Mouse (Mus musculus): ENCODE results near the gene Snx19. TPM values are rescaled to one million over a fixed set of nuclear protein-coding genes. Genes with fewer than 3 reads are reported as not detected.
A peak's percentile ranks its signal among the peaks of the same experiment; 100 is the strongest.

The Snx19 gene
- polyA plus RNA-seq, 1 experiment from 2014 or later: 32.7 TPM

DNA sequence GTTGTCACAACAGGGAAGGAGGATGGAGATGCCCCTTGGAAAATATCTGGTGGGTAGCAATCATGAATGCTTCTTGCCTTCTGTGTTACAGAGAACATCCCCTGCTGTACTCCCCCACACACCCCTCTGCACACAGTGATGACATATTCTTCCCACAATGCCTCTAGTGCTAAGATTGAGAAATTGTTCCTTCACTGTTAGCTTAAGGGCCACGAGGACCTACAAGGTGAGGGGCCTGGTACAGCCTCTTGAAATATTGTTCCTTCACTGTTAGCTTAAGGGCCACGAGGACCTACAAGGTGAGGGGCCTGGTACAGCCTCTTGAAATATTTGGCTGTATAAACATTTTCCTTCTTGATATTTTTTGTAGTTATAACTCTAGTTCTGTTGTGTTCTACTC is 14.9 kb downstream of the Snx19 start:
- POLR2A ChIA-PET: interaction anchor here (1.1 kb wide), 1 partner anchor 11 kb away, joined by 3 read pairs; no protein-coding TSS in a partner anchor
- DNase-seq (ENCODE audit: low read depth, low spot score) (no peak), ATAC-seq (no peak)
- no peak for TF ChIP-seq CTCF (IDR thresholded peaks at IDR 0.05)
- CTCF ChIA-PET: no interaction called here
- in situ Hi-C loops (cut with MboI; ENCODE audit: low pct_unique_long_range_greater_than_20kb): no loop called here
- no peaks in the 10 kb centered on the region for H3K27me3 ChIP-seq

DNA sequence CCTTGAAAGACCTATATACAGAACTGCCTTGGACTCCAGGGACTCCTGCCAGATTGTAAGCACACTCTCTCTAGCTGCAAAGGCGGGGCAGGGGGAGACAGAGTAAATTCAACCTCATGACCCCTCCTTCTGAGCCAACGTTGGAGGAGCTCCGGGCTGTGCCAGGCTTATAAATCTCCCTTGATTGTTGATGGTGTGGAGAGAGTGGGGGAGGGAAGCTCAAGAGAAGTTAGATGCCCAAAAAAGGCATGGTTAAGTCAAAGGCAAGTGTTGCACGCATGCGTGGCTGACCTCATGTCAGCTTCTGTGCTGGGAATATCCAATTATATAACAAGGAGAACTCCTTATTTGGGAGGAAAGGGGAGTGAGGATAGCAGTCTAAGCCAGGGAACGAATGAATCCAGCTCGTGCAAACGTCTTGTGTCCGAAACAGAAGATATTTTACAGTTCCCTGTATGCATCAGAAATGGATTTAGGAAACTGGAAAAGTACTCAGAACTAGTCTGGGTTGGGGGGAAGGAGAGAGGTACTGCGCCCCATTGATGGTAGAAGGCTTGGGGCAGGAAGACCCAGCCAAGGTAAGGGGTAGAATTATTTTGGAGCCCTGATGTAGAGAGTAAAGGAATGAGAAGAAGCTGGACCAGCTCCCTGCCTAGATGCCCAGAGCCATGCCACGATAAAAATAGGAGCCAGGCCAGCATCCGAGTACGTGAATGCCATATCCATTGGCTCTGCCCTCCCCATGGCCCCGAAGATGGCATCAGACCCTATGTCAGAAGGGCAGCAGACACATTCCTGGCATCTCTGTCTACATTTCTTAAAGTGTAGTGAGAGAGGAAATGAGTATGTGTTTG is 18.6 kb downstream of the Snx19 start:
- CTCF ChIA-PET: no interaction called here
- in situ Hi-C loops (cut with MboI; ENCODE audit: low pct_unique_long_range_greater_than_20kb): no loop called here
- DNase-seq (ENCODE audit: low read depth, low spot score): no peak
- TF ChIP-seq CTCF (IDR thresholded peaks at IDR 0.05): no peak
- H3K27me3 ChIP-seq: no peaks in the 10 kb centered on the region
- ATAC-seq: no peak
- POLR2A ChIA-PET: no interaction called here

DNA sequence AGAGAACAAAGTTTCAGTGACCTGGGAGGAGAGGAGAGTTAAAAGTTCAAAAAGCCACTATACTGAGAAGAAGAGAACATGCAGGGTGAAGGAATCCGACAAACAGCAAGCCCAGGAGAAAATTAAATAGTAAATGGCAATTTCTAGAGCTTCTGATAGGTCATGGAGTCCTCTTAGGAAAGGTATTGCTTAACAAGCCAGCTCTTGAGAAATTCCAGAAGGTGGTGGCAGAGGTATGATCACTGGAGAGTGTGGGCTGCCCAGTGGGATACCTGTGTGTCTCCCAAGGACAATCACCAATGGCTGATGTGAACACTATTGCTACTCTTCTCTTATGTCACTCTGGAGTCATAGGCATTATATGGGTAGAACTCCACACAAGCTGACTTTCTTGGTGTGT is 19.2 kb downstream of the Snx19 start:
- DNase-seq (ENCODE audit: low read depth, low spot score) (no peak), ATAC-seq (no peak)
- ChIA-PET POLR2A (no interaction called here), CTCF (no interaction called here)
- H3K27me3 ChIP-seq: no peaks in the 10 kb centered on the region
- in situ Hi-C loops (cut with MboI; ENCODE audit: low pct_unique_long_range_greater_than_20kb): no loop called here
- no peak for TF ChIP-seq CTCF (IDR thresholded peaks at IDR 0.05)

DNA sequence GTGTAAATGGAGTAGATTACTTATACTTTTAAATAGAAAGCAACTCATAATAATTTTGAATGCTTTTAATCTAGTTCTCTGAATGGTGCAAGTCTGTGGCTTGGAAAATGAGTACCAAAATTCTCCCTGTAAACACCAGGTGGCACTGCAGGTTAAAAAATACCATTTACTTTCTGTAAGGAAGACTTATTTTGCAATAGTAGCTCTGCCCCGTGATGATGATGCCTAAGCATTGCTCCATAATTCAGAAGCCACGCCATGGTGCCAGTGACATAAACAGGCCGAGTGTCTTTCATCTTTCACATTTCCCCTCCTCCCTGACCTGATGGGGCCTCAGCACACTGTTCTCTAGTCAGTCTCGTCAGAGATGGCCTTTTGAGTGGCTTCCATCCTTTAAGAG is 21.6 kb downstream of the Snx19 start:
- ChIA-PET POLR2A (no interaction called here), CTCF (interaction anchor here (1.4 to 2.1 kb wide), 2 partner anchors 10 to 32 kb away, joined by 5 to 7 read pairs; no protein-coding TSS in a partner anchor)
- no peak for DNase-seq (ENCODE audit: low read depth, low spot score)
- in situ Hi-C loops (cut with MboI; ENCODE audit: low pct_unique_long_range_greater_than_20kb): no loop called here
- peak; percentile 54 for TF ChIP-seq CTCF (IDR thresholded peaks at IDR 0.05)
- no peaks in the 10 kb centered on the region for H3K27me3 ChIP-seq
- peak; percentile 44 for ATAC-seq

DNA sequence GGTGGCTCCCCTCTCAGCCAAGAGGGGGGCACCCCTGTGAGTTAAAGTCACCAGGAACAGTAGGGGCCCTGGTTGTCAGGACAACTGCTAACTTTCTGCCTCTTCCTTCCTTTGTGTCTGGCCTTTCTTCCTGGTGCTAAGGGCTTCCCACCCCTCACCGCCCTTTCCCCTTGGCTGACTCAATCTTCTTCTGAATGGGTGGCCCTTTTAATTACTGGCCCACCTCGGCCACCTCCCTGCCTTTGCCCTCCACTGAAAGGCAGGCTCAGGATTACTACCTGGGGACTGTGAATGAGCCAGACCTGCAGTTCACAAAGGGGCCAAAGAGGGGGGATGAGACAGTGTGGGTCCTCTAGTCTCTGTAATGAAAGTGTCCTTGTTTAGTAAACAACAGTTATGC is 23.0 kb downstream of the Snx19 start:
- no peak for TF ChIP-seq CTCF (IDR thresholded peaks at IDR 0.05)
- no peak for DNase-seq (ENCODE audit: low read depth, low spot score)
- no peak for ATAC-seq
- H3K27me3 ChIP-seq: no peaks in the 10 kb centered on the region
- POLR2A ChIA-PET: no interaction called here
- CTCF ChIA-PET: no interaction called here
- in situ Hi-C loops (cut with MboI; ENCODE audit: low pct_unique_long_range_greater_than_20kb): loop anchor here (25.0 kb wide), 1 partner anchor 887 kb away; no protein-coding TSS in a partner anchor

DNA sequence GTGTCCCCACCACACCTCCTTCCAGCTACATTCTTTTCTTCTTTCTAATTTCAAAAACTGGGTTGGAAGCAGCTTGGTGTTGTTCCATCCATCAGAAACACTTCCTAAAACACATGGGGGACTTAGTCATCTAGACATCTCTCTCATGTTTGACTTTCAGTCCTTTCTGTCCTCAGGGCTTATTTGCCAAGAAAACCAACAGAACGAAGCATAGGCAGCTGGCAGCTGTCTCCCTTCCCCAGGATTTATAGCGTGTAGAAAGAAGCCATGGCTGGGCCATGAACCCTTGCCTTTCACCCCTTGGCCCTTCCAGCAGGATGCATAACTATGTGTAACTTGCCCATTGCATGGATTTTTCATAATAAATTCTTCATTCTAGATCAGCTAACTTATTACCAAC is 23.9 kb downstream of the Snx19 start:
- ChIA-PET POLR2A (no interaction called here), CTCF (interaction anchor here (1.2 kb wide), 1 partner anchor 489 kb away, joined by 4 read pairs; no protein-coding TSS in a partner anchor)
- no peak for TF ChIP-seq CTCF (IDR thresholded peaks at IDR 0.05)
- ATAC-seq: no peak
- no peak for DNase-seq (ENCODE audit: low read depth, low spot score)
- H3K27me3 ChIP-seq: no peaks in the 10 kb centered on the region
- in situ Hi-C loops (cut with MboI; ENCODE audit: low pct_unique_long_range_greater_than_20kb): loop anchor here (25.0 kb wide), 1 partner anchor 886 kb away; no protein-coding TSS in a partner anchor

DNA sequence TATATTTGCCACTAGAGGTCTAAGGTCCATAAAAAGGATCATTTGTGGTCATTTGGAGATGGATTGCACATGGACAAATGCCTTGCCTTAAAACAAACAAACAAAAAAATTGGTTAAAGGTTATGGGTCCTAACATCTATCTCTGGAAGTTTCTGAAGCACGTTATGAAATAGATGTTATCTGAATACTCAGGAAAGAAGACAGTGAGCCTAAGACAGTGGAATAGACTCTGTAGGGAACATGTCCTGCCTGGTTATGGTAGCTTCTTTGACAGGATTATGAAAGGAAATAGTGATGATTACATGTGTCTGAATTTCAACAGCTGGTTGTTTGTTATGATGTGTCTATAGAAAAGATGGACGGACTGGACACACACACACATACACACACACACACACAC is 27.6 kb downstream of the Snx19 start:
- no peaks in the 10 kb centered on the region for H3K27me3 ChIP-seq
- ATAC-seq (no peak), DNase-seq (ENCODE audit: low read depth, low spot score) (no peak)
- no peak for TF ChIP-seq CTCF (IDR thresholded peaks at IDR 0.05)
- in situ Hi-C loops (cut with MboI; ENCODE audit: low pct_unique_long_range_greater_than_20kb): loop anchor here (25.0 kb wide), 1 partner anchor 883 kb away; no protein-coding TSS in a partner anchor
- ChIA-PET POLR2A (no interaction called here), CTCF (interaction anchor here (1.5 to 3.1 kb wide), 2 partner anchors 16 to 26 kb away, joined by 4 to 8 read pairs; no protein-coding TSS in a partner anchor)

DNA sequence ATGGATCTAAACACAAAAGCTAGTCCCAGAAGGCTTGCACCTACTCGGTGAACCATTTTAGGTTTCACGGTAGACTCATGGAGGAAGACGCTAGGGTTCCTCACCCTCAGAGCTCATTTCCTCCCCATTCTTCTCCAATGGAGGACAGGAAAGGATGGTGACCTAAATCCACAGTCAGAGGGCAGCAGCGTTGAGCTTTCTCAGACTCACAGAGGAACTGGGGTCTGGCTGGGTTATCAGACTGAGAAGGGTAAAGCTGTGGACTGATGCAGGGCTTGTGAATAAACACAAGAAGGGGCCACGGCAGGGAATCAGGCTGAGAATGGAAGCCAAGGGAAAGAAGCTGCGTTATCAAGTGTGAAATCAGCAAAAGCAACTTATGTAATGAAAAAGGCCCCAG is 29.3 kb downstream of the Snx19 start:
- in situ Hi-C loops (cut with MboI; ENCODE audit: low pct_unique_long_range_greater_than_20kb): loop anchor here (25.0 kb wide), 1 partner anchor 881 kb away; no protein-coding TSS in a partner anchor
- H3K27me3 ChIP-seq: no peaks in the 10 kb centered on the region
- POLR2A ChIA-PET: no interaction called here
- TF ChIP-seq CTCF (IDR thresholded peaks at IDR 0.05): no peak
- CTCF ChIA-PET: interaction anchor here (1.6 kb wide), 1 partner anchor 480 kb away, joined by 4 read pairs; no protein-coding TSS in a partner anchor
- DNase-seq (ENCODE audit: low read depth, low spot score) (no peak), ATAC-seq (no peak)

DNA sequence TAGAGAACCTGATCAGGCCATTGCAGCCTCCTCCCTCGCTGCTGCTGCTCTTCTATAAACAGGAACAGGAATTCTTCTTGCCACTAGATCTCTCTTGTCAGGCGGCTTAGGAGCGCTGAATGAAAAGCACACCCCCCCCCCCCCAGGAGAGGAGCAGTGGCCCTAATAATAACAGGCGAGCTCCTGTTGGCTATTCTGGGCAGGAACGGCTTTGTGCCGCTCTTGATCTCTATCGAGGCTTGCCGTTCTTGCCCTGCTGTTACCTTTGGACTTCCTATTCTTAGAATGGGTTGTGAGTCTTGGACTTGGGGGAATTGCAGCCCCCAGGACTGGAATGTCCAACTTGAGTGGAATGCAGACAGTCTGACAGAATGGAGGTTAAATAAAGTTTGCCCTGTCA is 33.6 kb downstream of the Snx19 start:
- DNase-seq (ENCODE audit: low read depth, low spot score) (no peak), ATAC-seq (no peak)
- POLR2A ChIA-PET: interaction anchor here (0.7 kb wide), 1 partner anchor 490 kb away, joined by 3 read pairs; no protein-coding TSS in a partner anchor
- H3K27me3 ChIP-seq: no peaks in the 10 kb centered on the region
- in situ Hi-C loops (cut with MboI; ENCODE audit: low pct_unique_long_range_greater_than_20kb): loop anchor here (25.0 kb wide), 1 partner anchor 877 kb away; no protein-coding TSS in a partner anchor
- CTCF ChIA-PET: interaction anchor here (1.1 to 2.5 kb wide), 5 partner anchors 14 to 479 kb away, joined by 3 to 11 read pairs (median 4); no protein-coding TSS in a partner anchor
- TF ChIP-seq CTCF (IDR thresholded peaks at IDR 0.05): no peak

DNA sequence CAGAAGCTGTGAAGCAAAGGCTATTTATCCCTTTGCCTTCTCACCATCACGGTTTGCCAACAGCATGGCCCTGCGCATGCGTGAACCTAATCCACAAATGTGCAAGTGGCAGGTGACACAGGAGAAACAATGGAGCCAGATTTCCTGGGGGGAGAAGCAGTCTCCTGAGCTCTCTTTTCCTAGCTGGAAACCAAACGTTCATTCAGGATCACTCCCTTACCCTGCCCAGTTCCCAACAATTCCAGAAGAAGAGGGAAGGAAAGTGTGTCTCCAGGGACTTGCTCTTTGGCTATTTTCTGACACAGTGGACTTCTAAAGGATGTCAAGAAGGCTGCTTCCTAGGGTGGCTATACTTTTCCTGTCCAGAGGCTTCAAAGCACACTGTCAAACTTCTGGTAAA is 37.8 kb downstream of the Snx19 start:
- no peak for ATAC-seq
- H3K27me3 ChIP-seq: no peaks in the 10 kb centered on the region
- TF ChIP-seq CTCF (IDR thresholded peaks at IDR 0.05): no peak
- POLR2A ChIA-PET: no interaction called here
- no peak for DNase-seq (ENCODE audit: low read depth, low spot score)
- in situ Hi-C loops (cut with MboI; ENCODE audit: low pct_unique_long_range_greater_than_20kb): loop anchor here (25.0 kb wide), 1 partner anchor 873 kb away; no protein-coding TSS in a partner anchor
- CTCF ChIA-PET: interaction anchor here (1.0 to 2.2 kb wide), 3 partner anchors 16 to 476 kb away, joined by 3 to 9 read pairs (median 4); no protein-coding TSS in a partner anchor

DNA sequence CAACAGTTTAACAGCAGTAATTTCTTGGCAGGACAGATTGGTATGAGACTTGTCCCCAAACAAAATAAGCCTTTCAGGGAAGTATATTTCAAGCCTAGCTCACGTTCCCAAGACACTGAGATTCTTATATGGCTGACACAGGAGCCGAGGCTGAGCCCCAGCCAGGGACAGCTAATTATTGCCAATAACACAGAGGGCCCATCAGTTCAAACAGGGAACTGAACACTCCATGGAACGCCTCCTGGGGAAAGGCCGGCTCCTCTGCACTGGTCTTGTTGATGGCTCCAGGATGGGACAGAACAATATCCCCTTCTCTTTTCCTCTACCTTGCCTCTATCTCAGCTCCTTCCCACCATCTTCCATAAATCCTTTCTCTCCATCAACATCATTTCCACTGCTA is 53.1 kb downstream of the Snx19 start:
- TF ChIP-seq CTCF (IDR thresholded peaks at IDR 0.05): no peak
- CTCF ChIA-PET: interaction anchor here (0.7 to 3.9 kb wide), 40 partner anchors 8 to 852 kb away, joined by 3 to 62 read pairs (median 6); partner anchors contain the start of genes Adamts15, Adamts8 and Snx19

More for the DNA sequence above, 53.1 kb downstream of the Snx19 start:
- ATAC-seq: no peak
- no peak for DNase-seq (ENCODE audit: low read depth, low spot score)
- in situ Hi-C loops (cut with MboI; ENCODE audit: low pct_unique_long_range_greater_than_20kb): no loop called here
- peaks cover 3% of the 10 kb centered on the region for H3K27me3 ChIP-seq
- POLR2A ChIA-PET: interaction anchor here (0.8 kb wide), 1 partner anchor 457 kb away, joined by 6 read pairs; no protein-coding TSS in a partner anchor
